Mouse (Mus musculus) CD4-positive helper T cell, adult 2 months (primary cell): ENCODE data around the gene Etfbkmt.
"Not testable (repeated sequence)": the region's sequence is repeated elsewhere in the genome, so short reads cannot be mapped to it uniquely, and the experiment has no call there.

Source experiments
- DNase-seq: peaks from one replicate; pipeline ENCODE4 v3.0.0-alpha.2; 2012; ENCODE audit warnings: low read depth, missing footprints, low spot score

The Etfbkmt gene

DNA sequence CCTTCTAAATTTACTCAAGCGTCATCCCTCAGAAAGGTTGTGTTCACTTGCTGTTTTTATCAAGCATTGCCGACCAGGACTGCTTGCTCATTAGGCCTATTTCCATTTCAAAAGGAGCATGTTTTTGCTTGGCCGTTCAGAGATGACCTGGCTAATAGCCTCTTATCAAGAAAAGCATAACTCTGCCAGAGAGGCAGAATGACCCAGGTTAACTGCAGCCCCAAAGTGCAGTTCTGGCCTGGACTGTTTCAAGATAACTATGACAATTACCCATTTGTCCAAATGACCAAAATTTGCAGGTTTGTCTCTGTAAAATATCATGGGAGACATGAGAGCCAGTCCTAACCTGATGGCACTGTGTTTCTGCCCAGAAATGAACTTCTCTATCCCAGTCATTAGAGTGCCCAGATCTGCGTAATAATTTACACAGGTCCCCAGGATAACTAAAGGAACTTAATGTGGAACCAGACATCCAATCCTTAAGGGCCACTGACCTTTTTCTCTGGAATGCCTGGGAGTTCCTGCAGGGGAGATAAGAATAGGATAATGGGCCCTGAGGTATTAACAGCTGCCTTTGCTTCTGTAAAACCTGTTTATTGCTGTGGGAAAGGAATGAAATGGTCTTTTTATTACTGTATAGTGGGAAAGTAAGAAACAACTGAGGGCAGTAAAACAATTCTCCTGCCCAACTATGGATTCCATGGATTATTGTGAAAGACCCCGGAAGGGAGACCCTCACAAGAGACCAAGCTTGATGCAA lies 5.1 kb upstream of the Etfbkmt start:
- no peak for DNase-seq

DNA sequence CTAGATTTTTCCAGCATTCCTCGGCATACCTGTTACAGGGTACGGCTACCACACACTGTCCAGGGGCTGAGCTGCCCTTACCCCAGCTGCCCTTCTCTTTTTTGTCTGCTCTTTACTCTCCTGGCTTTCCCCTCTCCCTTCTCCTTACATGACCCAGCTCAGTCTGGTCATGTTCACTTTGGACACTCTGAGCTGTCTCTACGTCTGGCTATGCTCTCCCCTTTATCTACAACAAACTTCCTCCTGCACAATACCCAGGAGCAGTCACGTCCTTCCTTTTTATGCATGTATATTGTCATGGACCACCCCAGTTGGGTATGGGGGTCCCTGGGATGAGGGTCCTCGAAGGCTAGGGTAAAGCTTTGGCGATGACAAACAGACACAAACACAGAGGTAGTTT lies 4.0 kb upstream of the Etfbkmt start:
- DNase-seq, result no peak

DNA sequence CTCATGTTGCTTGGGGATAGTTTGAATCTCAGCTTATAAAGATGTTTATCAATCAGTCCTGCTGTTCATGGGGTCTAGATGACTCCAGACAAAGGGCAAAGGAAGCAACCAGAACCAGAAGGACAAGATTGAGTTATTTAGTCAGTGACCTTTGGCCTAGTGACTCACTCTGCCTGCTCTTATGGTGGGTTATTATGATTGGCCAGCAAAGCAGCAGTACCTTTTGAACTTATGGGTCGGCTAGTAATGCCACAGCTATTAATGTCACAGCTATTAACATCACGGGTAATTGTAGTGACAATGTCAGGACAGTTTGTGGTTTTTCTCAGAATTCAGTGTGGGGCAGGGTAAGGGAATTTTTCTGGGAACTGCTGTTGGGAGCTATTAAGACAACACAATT lies 1.7 kb upstream of the Etfbkmt start:
- no peak for DNase-seq

DNA sequence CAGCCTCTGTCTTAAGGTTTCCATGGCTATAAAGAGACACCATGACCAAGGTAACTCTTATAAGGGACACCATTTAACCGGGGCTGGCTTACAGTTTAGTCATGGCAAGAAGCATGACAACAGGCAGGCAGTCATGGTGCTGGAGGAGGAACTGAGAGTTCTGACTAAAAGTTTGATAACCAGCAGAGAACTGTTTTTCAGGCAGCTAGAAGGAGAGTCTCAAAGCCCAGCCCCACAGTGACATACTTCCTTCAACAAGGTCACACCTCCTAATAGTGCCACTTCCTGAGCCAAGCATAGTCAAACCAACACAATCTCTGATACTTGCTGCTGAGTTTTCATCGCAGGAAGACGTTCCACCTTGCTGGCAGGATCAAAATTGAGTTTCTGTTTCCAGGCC lies 638 bp upstream of the Etfbkmt start:
- DNase-seq, result no peak

DNA sequence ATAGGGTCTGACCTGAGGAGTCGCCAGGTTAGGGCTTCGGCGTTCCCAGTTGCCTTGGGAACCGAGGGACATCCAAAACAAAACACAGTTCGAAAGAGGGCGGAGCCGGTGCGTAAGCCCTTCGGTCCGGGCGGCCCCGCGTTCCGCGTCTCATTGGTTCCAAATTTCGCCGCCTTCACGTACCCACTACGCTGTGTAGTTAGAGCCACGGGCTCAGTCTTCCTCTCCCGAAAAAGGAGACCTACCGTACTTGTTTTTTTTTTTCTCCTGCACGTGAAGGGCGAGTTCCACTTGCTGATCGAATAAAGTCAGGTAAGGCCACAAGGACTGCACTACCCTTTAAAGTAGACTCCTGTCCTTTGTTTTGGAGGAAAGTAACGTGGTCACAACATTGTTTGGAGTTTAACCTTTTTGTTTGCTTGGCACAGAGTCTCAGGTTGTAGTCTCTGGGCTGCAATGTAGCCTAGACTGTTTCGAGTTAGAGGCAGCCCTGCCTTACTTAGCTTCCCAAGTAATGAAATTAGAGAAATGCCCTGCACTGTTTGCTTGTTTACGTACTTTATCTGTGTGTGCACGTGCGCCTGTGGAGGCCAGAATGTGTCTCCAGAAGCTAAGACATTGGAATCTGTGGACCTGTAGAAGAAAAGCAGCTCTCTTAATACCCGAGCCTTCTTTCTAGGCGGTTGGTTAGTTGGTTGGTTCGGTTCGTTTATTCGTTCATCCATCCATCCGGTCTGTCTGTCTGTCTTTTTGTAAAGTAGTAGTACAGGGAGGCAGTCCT lies 1.9 kb downstream of the Etfbkmt start:
- peak; percentile 90 for DNase-seq

DNA sequence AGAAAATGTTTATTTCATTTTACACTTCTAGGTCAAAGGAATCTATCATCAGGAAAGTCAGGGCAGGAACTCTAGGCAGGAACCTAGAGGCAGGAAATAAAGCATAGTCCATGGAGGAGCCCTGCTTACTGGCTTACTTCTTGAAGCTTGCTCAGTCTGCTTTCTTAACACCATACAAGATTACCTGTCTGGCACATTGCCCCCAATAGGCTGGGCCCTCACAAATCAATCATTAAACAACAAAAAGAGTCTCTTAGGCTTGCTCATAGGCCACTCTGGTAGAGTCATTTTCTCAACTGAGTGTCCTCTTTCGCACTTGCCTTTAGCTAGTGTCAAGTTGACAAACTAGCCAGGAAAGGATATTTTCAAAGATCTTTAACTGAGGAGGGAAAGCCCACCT lies 5.5 kb downstream of the Etfbkmt start:
- no peak for DNase-seq

DNA sequence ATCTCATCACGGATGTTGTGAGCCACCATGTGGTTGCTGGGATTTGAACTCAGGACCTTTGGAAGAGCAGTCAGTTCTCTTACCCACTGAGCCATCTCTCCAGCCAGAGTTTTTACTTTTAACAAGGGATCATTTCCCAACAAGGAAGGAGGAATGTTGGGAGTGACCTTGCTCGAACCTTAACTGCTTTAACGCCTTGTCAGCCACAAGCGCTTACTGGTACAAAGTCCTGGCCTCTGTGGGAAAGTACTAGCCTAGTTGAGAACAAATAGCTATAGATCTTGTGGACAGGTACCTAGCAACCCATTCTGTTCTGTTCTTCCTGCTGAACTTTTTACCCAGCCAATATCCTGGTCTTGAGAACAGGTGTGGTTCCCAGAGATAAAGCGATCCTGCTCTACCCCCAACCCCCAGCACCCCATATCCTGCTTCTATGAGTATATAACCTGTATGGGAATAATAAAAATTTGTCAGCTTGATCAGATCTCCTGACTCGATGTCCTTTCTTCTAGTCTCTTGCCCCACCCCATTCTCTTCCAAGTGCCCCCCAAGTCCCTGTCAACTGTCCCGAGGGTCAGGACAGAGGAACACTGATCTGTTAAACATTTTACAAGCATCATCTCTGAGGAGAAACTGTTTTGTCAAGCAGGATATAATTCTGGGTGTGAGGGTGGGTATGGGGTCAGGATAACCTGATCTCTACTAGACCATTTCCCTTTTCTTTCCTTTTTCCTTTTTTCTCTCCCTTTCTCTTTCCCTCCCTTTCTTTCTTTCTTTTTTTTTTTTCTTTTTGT lies 9.0 kb downstream of the Etfbkmt start:
- no peak for DNase-seq

DNA sequence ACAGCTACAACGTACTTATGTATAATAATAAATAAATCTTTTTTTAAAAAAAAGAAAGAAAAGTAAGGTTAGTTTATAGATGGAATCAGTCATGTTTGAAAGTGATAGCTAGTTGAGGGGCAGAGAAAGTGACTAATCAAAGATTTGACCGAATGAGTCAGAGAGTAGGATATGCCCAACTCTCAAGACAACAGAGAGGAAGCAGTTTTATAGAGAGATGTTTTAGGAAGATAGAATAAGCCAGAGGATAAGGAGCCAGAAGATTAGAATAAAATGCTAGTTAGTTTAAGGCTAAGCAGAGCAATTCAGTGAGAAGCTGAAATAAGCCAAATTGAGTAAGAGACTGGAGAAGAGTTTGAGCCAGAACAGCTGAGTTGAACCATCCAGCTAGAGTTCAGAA lies 12.5 kb downstream of the Etfbkmt start:
- no peak for DNase-seq

DNA sequence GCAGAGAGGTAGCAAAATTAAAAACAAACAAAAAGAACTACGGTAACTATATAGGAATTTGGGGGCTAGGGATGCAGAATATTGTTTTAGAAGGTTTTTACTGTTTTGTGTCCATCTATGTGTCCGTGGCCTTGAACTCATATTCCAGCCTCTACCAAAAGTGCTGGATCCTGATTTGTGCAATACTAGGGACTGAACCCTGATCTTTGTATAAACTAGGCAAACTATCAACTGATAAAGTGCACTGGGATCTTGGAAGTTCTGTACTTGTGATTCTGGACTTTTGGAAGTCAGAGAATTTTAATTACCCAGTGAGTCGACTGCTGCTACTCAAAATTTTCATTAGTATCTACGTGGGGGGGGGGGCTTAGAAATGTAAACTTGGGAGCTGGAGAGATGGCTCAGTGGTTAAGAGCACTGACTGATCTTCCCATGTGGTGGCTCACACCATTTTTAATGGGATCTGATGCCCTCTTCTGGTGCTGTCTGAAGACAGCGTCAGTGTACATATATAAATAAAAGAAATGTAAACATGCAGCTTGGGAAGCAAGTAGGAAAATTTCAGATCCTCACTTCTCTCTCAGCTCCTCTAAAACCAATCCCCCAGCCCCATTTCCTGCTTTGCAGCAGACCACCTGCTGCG lies 13.9 kb downstream of the Etfbkmt start:
- no peak for DNase-seq

DNA sequence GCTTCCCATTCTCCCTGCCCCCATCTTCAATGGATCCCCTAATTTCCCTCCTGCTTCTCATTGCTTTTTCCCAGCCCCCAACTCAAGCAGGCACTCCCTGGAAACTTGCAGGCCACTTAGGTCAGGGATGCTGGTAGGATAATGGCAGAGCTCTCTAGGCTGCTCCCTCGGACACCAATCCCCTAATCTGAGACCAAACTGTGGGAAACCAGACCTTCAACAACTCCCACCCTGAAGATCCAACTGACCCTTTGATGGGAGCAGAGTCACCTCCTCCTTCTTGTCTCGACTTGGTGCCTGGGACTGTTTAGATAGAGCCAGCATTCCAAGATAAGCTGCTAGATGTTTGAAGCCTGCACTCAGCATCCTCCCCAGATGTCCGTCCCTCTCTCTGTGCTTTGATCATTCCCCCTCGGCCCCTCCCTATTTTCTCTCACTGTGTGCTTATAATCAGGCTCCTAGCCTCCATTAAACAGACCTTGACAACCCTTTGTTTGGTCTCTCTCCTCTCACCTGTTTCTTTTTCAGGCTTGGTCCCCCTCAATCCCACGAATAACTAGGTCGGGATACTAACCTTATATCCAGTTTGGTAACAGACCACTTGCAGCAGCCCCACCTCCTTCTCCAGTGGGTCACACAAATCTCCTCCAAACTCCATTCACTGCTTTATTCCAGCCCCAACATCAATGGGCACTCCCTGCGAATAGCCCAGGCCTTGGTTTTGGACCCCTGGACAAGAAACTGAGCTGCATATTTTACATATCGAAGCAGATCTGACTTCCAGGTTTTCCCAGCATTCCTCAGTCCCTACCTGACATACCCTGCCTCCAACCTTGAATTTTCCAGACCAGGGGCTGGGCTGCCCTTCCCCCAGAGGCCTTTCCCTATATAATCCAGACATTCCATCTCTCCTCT lies 14.7 kb downstream of the Etfbkmt start:
- no peak for DNase-seq

DNA sequence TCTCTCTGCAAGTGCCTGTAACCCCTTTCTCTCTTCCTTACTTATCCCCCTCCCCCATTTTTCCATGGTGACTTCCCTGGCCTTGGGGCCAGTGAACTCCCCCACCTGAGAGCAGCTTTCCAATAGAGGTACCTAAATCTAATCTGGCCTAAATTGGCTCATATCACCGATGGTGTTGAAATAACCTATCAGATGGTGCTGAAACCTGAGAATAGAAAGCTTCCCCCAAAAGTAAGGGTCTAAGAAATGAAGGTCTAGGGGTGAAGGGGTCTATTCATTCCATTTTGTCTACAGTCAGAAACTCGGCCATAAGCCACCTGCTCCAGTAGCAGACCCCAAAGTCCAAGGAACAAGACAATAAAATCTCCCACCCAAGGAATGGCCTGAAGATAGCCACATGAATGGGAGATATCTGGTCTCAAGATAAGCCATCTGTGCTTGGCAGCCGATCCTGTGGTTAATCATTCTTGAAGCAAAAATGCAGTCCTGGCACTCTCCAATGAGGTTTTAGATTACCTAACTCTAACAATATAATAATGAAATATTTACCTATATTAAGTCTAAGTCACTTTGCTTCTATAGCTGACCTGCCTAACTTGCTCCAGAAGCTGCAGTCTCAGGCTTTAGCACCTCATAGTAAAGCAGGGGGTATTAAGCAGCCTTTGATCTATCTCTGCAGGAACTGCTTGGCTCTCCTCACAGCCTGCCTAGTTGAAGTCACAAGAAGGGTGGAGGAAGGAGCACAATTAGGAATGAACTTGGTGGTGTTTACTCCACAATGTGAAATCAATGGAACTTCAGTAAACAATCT lies 15.6 kb downstream of the Etfbkmt start:
- DNase-seq, result no peak

DNA sequence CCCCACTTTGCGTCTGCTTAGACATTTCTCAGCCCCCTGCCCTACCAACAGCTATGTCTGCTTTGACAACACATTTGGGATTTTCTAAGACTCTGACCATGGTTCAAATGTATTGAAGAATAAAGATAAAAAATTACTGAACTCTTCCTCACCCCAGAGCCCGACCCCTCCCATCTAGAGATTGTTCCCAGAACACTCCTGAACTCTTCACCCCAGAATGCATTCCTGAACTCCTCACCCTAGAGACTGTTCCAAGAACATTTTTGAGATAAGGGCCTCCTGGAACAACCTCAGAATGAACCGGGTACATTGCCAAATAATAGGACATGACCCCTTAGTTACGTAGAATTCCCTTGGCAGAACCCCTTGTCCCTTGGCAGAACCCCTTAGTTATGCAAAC lies 27.4 kb downstream of the Etfbkmt start:
- not testable (repeated sequence) for DNase-seq

DNA sequence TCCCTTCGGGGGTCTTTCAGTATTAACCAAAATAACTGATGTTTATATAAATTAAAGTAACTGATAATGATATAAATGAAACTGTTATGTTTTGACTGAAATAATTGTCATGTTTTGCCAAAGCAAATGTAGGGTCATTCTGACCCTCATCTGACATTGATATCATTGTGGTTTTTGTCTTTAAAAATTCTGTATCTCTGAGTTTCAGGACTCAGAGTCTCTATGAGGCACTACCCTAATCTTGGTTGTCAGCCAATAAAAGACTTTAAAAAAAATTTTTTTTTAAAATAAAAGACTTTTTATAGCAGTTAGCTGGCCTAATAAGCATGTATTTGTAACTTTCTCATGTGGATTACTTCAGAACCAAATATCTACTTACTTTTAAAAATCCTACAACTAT lies 28.0 kb downstream of the Etfbkmt start:
- no peak for DNase-seq

DNA sequence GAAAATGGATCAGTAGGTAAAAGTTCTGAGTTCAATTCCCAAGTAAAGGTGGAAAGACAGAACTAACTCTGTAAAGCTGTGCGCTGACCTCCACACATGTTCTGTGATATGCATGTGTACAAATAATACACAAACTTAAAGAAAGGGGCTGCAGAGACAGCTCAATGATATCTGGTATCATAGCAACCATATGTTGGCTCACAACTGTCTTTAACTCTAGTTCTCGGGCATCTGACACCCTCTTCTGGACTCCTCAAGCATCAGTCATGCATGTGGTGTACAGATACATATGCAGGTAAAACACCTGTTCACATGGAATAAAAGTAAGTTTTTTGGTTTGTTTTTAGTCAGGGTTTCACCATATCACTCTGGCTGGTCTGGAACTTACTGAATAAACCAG lies 28.8 kb downstream of the Etfbkmt start:
- no peak for DNase-seq

DNA sequence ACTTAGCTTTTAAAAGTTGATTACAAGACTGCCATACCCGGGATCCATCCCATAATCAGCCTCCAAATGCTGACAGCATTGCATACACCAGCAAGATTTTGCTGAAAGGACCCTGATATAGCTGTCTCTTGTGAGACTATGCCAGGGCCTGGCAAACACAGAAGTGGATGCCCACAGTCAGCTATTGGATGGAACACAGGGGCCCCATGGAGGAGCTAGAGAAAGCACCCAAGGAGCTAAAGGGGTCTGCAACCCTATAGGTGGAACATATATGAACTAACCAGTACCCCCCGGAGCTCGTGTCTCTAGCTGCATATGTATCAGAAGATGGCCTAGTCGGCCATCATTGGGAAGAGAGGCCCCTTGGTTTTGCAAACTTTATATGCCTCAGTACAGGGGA lies 30.3 kb downstream of the Etfbkmt start:
- not testable (repeated sequence) for DNase-seq

DNA sequence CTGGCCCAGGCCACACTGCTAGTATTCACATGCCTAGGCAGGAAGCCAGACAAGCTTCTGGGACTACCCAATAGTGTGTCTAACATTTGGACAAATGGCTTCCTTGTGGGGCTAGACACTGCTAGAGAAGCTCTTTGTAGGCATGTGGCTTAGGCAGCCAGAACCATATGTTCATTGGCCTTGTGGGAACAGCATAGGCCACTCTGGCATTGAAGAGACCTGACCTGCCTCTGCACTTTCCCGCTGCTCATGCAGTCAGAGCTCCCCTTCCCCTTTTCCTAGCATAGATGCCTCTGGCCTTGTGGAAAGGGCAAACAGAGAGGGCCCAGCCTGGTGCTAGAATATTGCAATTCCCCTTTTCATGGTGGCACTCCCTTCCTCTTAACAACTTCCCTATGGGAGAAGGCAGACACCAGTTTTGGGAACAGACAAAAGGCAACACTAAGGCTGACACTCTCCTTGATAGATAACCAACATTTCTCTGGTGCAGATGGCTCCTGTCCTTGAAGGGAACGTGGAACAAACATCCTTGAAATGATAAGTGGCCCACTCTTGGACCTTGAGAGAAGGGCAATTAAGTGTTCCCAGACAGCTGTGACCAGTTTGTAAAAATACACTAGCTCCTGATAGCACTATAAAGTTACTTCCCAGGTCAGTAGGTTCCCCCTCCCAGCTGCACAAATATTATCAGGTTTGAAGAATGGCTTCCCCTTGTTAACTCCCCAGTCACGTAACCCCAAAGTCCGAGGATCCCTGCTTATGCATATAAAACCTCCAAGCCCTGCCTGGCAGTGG lies 34.4 kb downstream of the Etfbkmt start:
- DNase-seq, result no peak

DNA sequence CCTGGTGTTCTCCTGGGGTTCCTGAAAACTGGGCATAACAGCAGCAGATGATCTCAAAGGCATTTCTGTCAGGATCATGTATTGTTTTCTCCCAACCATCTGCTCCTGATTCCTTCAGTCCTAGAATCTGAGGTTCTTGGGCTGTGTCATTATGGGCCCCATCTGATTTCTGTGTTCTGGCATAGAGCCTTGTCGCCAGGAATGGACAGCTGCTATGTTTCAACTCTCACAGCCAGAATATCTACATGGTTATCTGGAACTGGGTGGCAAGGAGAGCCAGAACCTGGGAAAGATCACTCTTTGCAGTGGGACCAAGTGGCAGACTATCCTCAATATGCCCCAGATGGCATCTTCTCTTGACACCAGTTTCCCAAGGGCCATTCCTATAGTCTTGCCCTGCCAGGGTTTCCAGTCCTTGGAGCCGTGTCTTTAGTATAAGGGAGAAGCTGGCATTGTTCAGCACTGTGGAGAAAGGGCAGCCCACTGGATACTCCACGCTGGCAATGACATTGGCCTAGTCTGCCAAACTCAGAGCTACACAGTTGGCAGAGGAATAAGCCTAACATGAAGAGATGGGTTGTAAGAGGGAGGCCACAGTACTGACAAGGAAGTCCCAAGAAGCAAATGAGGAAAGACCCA lies 35.4 kb downstream of the Etfbkmt start:
- no peak for DNase-seq

DNA sequence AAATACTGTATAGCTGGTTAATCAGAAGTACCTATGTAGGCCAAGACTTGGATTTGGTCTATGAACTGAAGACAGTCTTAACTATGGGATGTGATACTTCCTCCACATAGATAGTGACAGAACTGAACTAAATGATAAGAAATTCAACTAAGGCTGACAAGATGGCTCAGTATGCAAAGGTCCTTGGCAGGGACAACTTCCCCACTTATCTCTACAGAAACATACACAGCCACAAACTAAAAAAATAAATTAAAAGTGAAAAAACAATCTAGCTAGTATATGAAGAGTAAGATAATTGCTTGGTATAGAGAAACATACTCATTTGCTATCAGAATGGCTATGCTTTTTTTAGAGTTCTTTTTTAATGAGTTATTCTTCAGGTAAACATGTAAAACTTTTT lies 39.4 kb downstream of the Etfbkmt start:
- no peak for DNase-seq

DNA sequence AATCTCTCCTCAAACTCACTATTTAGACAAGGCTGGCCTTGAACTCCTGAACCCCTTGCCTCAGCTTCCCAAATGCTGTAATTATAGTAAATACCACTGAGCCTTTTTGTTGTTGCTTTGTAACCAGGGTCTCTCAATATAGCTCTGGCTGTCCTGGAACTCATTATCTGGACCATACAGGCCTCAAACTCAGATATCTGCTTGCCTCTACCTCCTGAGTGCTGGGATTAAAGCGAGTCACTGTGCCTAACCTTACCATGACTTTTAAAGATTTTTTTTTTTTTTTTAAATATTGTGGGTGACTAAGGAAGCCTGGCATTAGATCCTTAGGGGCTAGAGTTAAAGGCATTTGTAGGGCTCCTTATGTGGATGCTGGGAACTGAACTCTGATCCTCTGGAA lies 44.4 kb downstream of the Etfbkmt start:
- no peak for DNase-seq
